Comparison of ENCODE assay signal across 17 mouse cellular contexts in genomic region chr9:41345338-41345737, GRCm38 (mm10).
DNase-seq lines count a peak whose midpoint lies in the region; ATAC-seq and TF ChIP-seq lines count a peak whose summit lies in the region.
"Had no signal": no experiment of that assay in that cellular context is flagged by ENCODE, and none has a peak within 500 bp of the region (broad histone marks: within the 10 kb centered on the region; RNA-seq: fewer than 3 reads in every experiment).

No protein-coding gene starts in this region.

- H3K4me3 ChIP-seq in forebrain, embryonic 14.5 days (ENCODE audit: low read depth, low read length) = no peak overlapping the region
- H3K4me3 ChIP-seq in forebrain, embryonic 10.5 days = no peak overlapping the region
- H3K4me3 ChIP-seq in limb, embryonic 13.5 days = no peak overlapping the region
- no peak overlapping the region for H3K4me3 ChIP-seq in limb, embryonic 10.5 days
- no peak overlapping the region for H3K4me3 ChIP-seq in embryonic facial prominence, embryonic 15.5 days (replicated peaks)
- H3K4me3 ChIP-seq in kidney, adult 2 months (ENCODE audit: insufficient read depth, low read depth, low read length) = no peak overlapping the region
- H3K4me3 ChIP-seq: neural tube, embryonic 13.5 days had no signal

- DNase-seq in forebrain, embryonic 14.5 days (ENCODE audit: low spot score) = peak; percentile 68
- DNase-seq in forebrain, embryonic 10.5 days (ENCODE audit: extremely low spot score, low spot score) = no peak
- no peak for DNase-seq in limb, embryonic 10.5 days (ENCODE audit: low spot score)
- DNase-seq in right cerebral cortex, postnatal 10 days (ENCODE audit: low spot score in 2 of 2) = peak; percentile 37 to 57
- DNase-seq in kidney, adult 2 months = no peak
- no peak for DNase-seq in gastrocnemius, postnatal 10 days
- DNase-seq: adrenal gland, postnatal 14 days; cerebellum, adult 9-11 months; heart, adult 18-20 months; heart, postnatal 4 days; kidney, adult 9 months; kidney, postnatal 36 days; lung, adult 18-20 months had no signal

- no peaks in the 10 kb centered on the region for H3K36me3 ChIP-seq in forebrain, embryonic 14.5 days (ENCODE audit: control insufficient read depth, insufficient read depth, low read length)
- no peaks in the 10 kb centered on the region for H3K36me3 ChIP-seq in forebrain, embryonic 10.5 days (replicated peaks)
- H3K36me3 ChIP-seq in limb, embryonic 13.5 days = no peaks in the 10 kb centered on the region
- no peaks in the 10 kb centered on the region for H3K36me3 ChIP-seq in limb, embryonic 10.5 days
- no peaks in the 10 kb centered on the region for H3K36me3 ChIP-seq in embryonic facial prominence, embryonic 15.5 days
- no peaks in the 10 kb centered on the region for H3K36me3 ChIP-seq in kidney, adult 2 months (ENCODE audit: control insufficient read depth, insufficient read depth, low read length)
- H3K36me3 ChIP-seq: neural tube, embryonic 13.5 days had no signal

- H3K4me2 ChIP-seq in forebrain, embryonic 14.5 days (ENCODE audit: low read length) = no peak overlapping the region
- H3K4me2 ChIP-seq in limb, embryonic 13.5 days (replicated peaks) = no peak overlapping the region
- H3K4me2 ChIP-seq in embryonic facial prominence, embryonic 15.5 days (replicated peaks) = no peak overlapping the region
- H3K4me2 ChIP-seq: neural tube, embryonic 13.5 days had no signal

- ATAC-seq in forebrain, embryonic 14.5 days = no peak; the same call in 1 of the 2 replicates
- peak; percentile 28; the same call in 1 of the 2 replicates for ATAC-seq in limb, embryonic 13.5 days (ENCODE audit: low FRiP score, low read depth)
- ATAC-seq in embryonic facial prominence, embryonic 15.5 days (ENCODE audit: insufficient number of reproducible peaks, low FRiP score, low TSS enrichment, low read depth) = peak; percentile 54; the same call in 1 of the 2 replicates

- TF ChIP-seq CTCF in kidney, adult 2 months (conservative IDR thresholded peaks at IDR 0.05; ENCODE audit: insufficient read depth, insufficient read length, low read depth, low read length) = no peak

- no peak for TF ChIP-seq POLR2A in kidney, adult 2 months (IDR thresholded peaks at IDR 0.05; ENCODE audit: low read depth, low read length)

- no peaks in the 10 kb centered on the region for H3K4me1 ChIP-seq in forebrain, embryonic 14.5 days (ENCODE audit: control insufficient read depth, insufficient read depth, low read length)
- no peaks in the 10 kb centered on the region for H3K4me1 ChIP-seq in forebrain, embryonic 10.5 days
- H3K4me1 ChIP-seq in limb, embryonic 13.5 days = no peaks in the 10 kb centered on the region; the same call in 1 of the 2 replicates
- no peaks in the 10 kb centered on the region for H3K4me1 ChIP-seq in limb, embryonic 10.5 days
- no peaks in the 10 kb centered on the region; the same call in 1 of the 2 replicates for H3K4me1 ChIP-seq in embryonic facial prominence, embryonic 15.5 days
- no peaks in the 10 kb centered on the region for H3K4me1 ChIP-seq in kidney, adult 2 months (ENCODE audit: control insufficient read depth, insufficient read depth, low read length)
- H3K4me1 ChIP-seq: neural tube, embryonic 13.5 days had no signal

- H3K27me3 ChIP-seq in forebrain, embryonic 14.5 days (replicated peaks; ENCODE audit: control insufficient read depth, insufficient read depth, low read length) = no peaks in the 10 kb centered on the region
- H3K27me3 ChIP-seq in forebrain, embryonic 10.5 days (ENCODE audit: poor library complexity, severe bottlenecking) = no peaks in the 10 kb centered on the region
- no peaks in the 10 kb centered on the region for H3K27me3 ChIP-seq in limb, embryonic 13.5 days
- no peaks in the 10 kb centered on the region for H3K27me3 ChIP-seq in limb, embryonic 10.5 days (ENCODE audit: low read depth, poor library complexity, severe bottlenecking)
- H3K27me3 ChIP-seq in embryonic facial prominence, embryonic 15.5 days = no peaks in the 10 kb centered on the region
- no peaks in the 10 kb centered on the region for H3K27me3 ChIP-seq in kidney, adult 2 months (replicated peaks; ENCODE audit: control insufficient read depth, insufficient read depth, low read length)
- H3K27me3 ChIP-seq: CH12.LX; neural tube, embryonic 13.5 days had no signal

- H3K27ac ChIP-seq in forebrain, embryonic 14.5 days (ENCODE audit: low read depth, low read length) = no peak overlapping the region
- H3K27ac ChIP-seq in forebrain, embryonic 10.5 days = no peak overlapping the region
- no peak overlapping the region for H3K27ac ChIP-seq in limb, embryonic 13.5 days
- H3K27ac ChIP-seq in limb, embryonic 10.5 days = no peak overlapping the region
- H3K27ac ChIP-seq in embryonic facial prominence, embryonic 15.5 days (replicated peaks) = no peak overlapping the region
- no peak overlapping the region for H3K27ac ChIP-seq in kidney, adult 2 months (ENCODE audit: insufficient read depth, low read depth, low read length)
- H3K27ac ChIP-seq: neural tube, embryonic 13.5 days had no signal

- 64% methylated on average over 2 of the region's 2 CpGs for WGBS in forebrain, embryonic 14.5 days
- WGBS in forebrain, embryonic 10.5 days = 84% methylated on average over 2 of the region's 2 CpGs
- 24% methylated on average over 2 of the region's 2 CpGs for WGBS in limb, embryonic 13.5 days
- WGBS in limb, embryonic 10.5 days = 83% methylated on average over 2 of the region's 2 CpGs
- WGBS in embryonic facial prominence, embryonic 15.5 days = 40% methylated on average over 2 of the region's 2 CpGs
- WGBS in kidney, adult 2 months = 77% methylated on average over 2 of the region's 2 CpGs

- no peak overlapping the region for H3K9ac ChIP-seq in forebrain, embryonic 14.5 days (ENCODE audit: low read length)
- H3K9ac ChIP-seq in limb, embryonic 13.5 days = no peak overlapping the region
- H3K9ac ChIP-seq in embryonic facial prominence, embryonic 15.5 days = no peak overlapping the region
- H3K9ac ChIP-seq: neural tube, embryonic 13.5 days had no signal

- H3K9me3 ChIP-seq in forebrain, embryonic 14.5 days (replicated peaks; ENCODE audit: control insufficient read depth, low read length) = no peaks in the 10 kb centered on the region
- H3K9me3 ChIP-seq in forebrain, embryonic 10.5 days = no peaks in the 10 kb centered on the region
- no peaks in the 10 kb centered on the region for H3K9me3 ChIP-seq in limb, embryonic 13.5 days
- no peaks in the 10 kb centered on the region for H3K9me3 ChIP-seq in limb, embryonic 10.5 days (replicated peaks)
- H3K9me3 ChIP-seq in embryonic facial prominence, embryonic 15.5 days (replicated peaks) = no peaks in the 10 kb centered on the region
- H3K9me3 ChIP-seq: neural tube, embryonic 13.5 days had no signal

Comparison
In these comparisons a context has a peak if more than half of its experiments do, and no peak if none do; other contexts are left out.
1. DNase-seq: peak in forebrain, embryonic 14.5 days (single experiment) and right cerebral cortex, postnatal 10 days (2 of 2); none in forebrain, embryonic 10.5 days (single experiment), limb, embryonic 10.5 days (single experiment), kidney, adult 2 months (single experiment) and gastrocnemius, postnatal 10 days (single experiment).